In genomic region chr8:3277266-3277665, GRCm38 (mm10) we compare ENCODE assay signal across 11 mouse cellular contexts. TPM values are rescaled to one million over a fixed set of nuclear protein-coding genes. Genes with fewer than 3 reads are reported as not detected.
DNase-seq lines count a peak whose midpoint lies in the region; ATAC-seq lines count a peak whose summit lies in the region.
"Had no signal": no experiment of that assay in that cellular context is flagged by ENCODE, and none has a peak within 500 bp of the region (broad histone marks: within the 10 kb centered on the region; RNA-seq: fewer than 3 reads in every experiment).

No protein-coding gene starts in this region.

- DNase-seq in heart, postnatal 10 days, result no peak
- DNase-seq in hindbrain, embryonic 14.5 days (ENCODE audit: low spot score), result no peak
- peak; percentile 74 for DNase-seq in midbrain, embryonic 11.5 days (ENCODE audit: low spot score, missing footprints)
- no peak for DNase-seq in adrenal gland, postnatal 4 days (ENCODE audit: low spot score in 2 of 2)
- no peak for DNase-seq in cerebellum, adult 8-10 months
- no peak for DNase-seq in gastrocnemius, postnatal 10 days
- DNase-seq: cerebellum, postnatal 10 days; kidney, postnatal 4 days; lung, adult 18-20 months had no signal

- H3K9me3 ChIP-seq in heart, embryonic 13.5 days, result no peaks in the 10 kb centered on the region
- no peaks in the 10 kb centered on the region for H3K9me3 ChIP-seq in embryonic facial prominence, embryonic 13.5 days
- no peaks in the 10 kb centered on the region for H3K9me3 ChIP-seq in hindbrain, embryonic 14.5 days (ENCODE audit: control insufficient read depth, low read length)
- H3K9me3 ChIP-seq in midbrain, embryonic 11.5 days (ENCODE audit: control insufficient read depth, low read length), result no peaks in the 10 kb centered on the region

- H3K9ac ChIP-seq in heart, embryonic 13.5 days, result peak overlapping the region; percentile 99
- H3K9ac ChIP-seq in embryonic facial prominence, embryonic 13.5 days, result no peak overlapping the region
- H3K9ac ChIP-seq in hindbrain, embryonic 14.5 days, result no peak overlapping the region; the same call in 1 of the 2 replicates
- H3K9ac ChIP-seq in midbrain, embryonic 11.5 days (ENCODE audit: low read length), result no peak overlapping the region

- intact Hi-C loops in heart, postnatal 10 days (cut with DNase I), result no loop called here

- H3K27ac ChIP-seq in heart, embryonic 13.5 days (replicated peaks), result no peak overlapping the region
- no peak overlapping the region for H3K27ac ChIP-seq in embryonic facial prominence, embryonic 13.5 days
- no peak overlapping the region for H3K27ac ChIP-seq in hindbrain, embryonic 14.5 days
- no peak overlapping the region for H3K27ac ChIP-seq in midbrain, embryonic 11.5 days (ENCODE audit: low read depth, low read length)

- no peak for ATAC-seq in heart, embryonic 13.5 days (ENCODE audit: extremely low read depth, insufficient number of reproducible peaks, low FRiP score, low TSS enrichment)
- no peak for ATAC-seq in embryonic facial prominence, embryonic 13.5 days (ENCODE audit: insufficient number of reproducible peaks, insufficient read depth, low FRiP score, low TSS enrichment, low read depth)
- ATAC-seq in hindbrain, embryonic 14.5 days (ENCODE audit: low FRiP score), result no peak
- no peak for ATAC-seq in midbrain, embryonic 11.5 days (ENCODE audit: low FRiP score)

- 88% methylated on average over 9 of the region's 9 CpGs for WGBS in heart, embryonic 13.5 days
- 94% methylated on average over 9 of the region's 9 CpGs for WGBS in embryonic facial prominence, embryonic 13.5 days
- 97% methylated on average over 9 of the region's 9 CpGs for WGBS in hindbrain, embryonic 14.5 days
- WGBS in midbrain, embryonic 11.5 days, result 94% methylated on average over 9 of the region's 9 CpGs

- H3K27me3 ChIP-seq in heart, embryonic 13.5 days (replicated peaks), result no peaks in the 10 kb centered on the region
- no peaks in the 10 kb centered on the region for H3K27me3 ChIP-seq in embryonic facial prominence, embryonic 13.5 days
- no peaks in the 10 kb centered on the region for H3K27me3 ChIP-seq in hindbrain, embryonic 14.5 days (ENCODE audit: control insufficient read depth, insufficient read depth, low read length)
- H3K27me3 ChIP-seq in midbrain, embryonic 11.5 days (ENCODE audit: control insufficient read depth, insufficient read depth, low read length), result no peaks in the 10 kb centered on the region; the same call in 1 of the 2 replicates

- H3K36me3 ChIP-seq in heart, embryonic 13.5 days, result peaks cover 21% of the 10 kb centered on the region
- no peaks in the 10 kb centered on the region for H3K36me3 ChIP-seq in embryonic facial prominence, embryonic 13.5 days
- 0 out of 2 replicates have a peak, but pooled peaks cover 11% of the 10 kb centered on the region for H3K36me3 ChIP-seq in hindbrain, embryonic 14.5 days (replicated peaks; ENCODE audit: control insufficient read depth, insufficient read depth)
- H3K36me3 ChIP-seq in midbrain, embryonic 11.5 days (ENCODE audit: control insufficient read depth, insufficient read depth, low read length), result no peaks in the 10 kb centered on the region

- H3K4me2 ChIP-seq in heart, embryonic 13.5 days, result peak overlapping the region; percentile 82
- peak overlapping the region; percentile 87; the same call in 1 of the 2 replicates for H3K4me2 ChIP-seq in embryonic facial prominence, embryonic 13.5 days
- H3K4me2 ChIP-seq in hindbrain, embryonic 14.5 days (replicated peaks), result peak overlapping the region; percentile 79
- H3K4me2 ChIP-seq in midbrain, embryonic 11.5 days, result no peak overlapping the region

- peaks cover 49% of the 10 kb centered on the region for H3K4me1 ChIP-seq in heart, embryonic 13.5 days
- peaks cover 40% of the 10 kb centered on the region for H3K4me1 ChIP-seq in embryonic facial prominence, embryonic 13.5 days
- H3K4me1 ChIP-seq in hindbrain, embryonic 14.5 days (replicated peaks; ENCODE audit: control insufficient read depth, insufficient read depth, low read length), result peaks cover 25% of the 10 kb centered on the region
- H3K4me1 ChIP-seq in midbrain, embryonic 11.5 days (ENCODE audit: control insufficient read depth, insufficient read depth, low read length), result peaks cover 11% of the 10 kb centered on the region

- peak overlapping the region; percentile 98 for H3K4me3 ChIP-seq in heart, embryonic 13.5 days
- H3K4me3 ChIP-seq in embryonic facial prominence, embryonic 13.5 days, result no peak overlapping the region
- H3K4me3 ChIP-seq in hindbrain, embryonic 14.5 days (replicated peaks; ENCODE audit: low read length), result peak overlapping the region; percentile 80
- no peak overlapping the region for H3K4me3 ChIP-seq in midbrain, embryonic 11.5 days (ENCODE audit: low read depth, low read length)

RNA-seq across cellular contexts. Expression of gene Insr, which starts 2.2 kb away (rescaled TPM):
- 47.7 and 52.0 TPM in 2 replicates for polyA plus RNA-seq in heart, embryonic 13.5 days (2015; fragmentation: Nextera tagmentation; extraction: Ambion mirVana)
- 100 to 1,000 TPM; 129 to 144 TPM for total RNA-seq in heart, postnatal 10 days (2021)
- polyA plus RNA-seq in embryonic facial prominence, embryonic 13.5 days (2015; fragmentation: Nextera tagmentation; extraction: Ambion mirVana), result 41.8 and 43.4 TPM in 2 replicates
- 49.7 and 54.2 TPM in 2 replicates for polyA plus RNA-seq in hindbrain, embryonic 14.5 days (2014; fragmentation: Nextera tagmentation; extraction: Ambion mirVana)
- polyA plus RNA-seq in midbrain, embryonic 11.5 days (2014; fragmentation: Nextera tagmentation; extraction: Ambion mirVana), result 31.5 and 31.7 TPM in 2 replicates
- total RNA-seq in adrenal gland, postnatal 4 days (2021), result 100 to 1,000 TPM; 111 to 112 TPM
- 10 to 100 TPM; 44.6 to 50.4 TPM for total RNA-seq in gastrocnemius, postnatal 10 days (2021)

Comparison
In these comparisons a context has a peak if more than half of its experiments do, and no peak if none do; other contexts are left out.
1. H3K4me3 ChIP-seq: peak in heart, embryonic 13.5 days (single experiment) and hindbrain, embryonic 14.5 days (single experiment); none in embryonic facial prominence, embryonic 13.5 days (single experiment) and midbrain, embryonic 11.5 days (single experiment).